Mouse (Mus musculus) heart, adult 9 months (tissue): ENCODE measurements around the gene Olfr533.
"Not testable (repeated sequence)": the region's sequence is repeated elsewhere in the genome, so short reads cannot be mapped to it uniquely, and the experiment has no call there.

Experiments
- DNase-seq, 2 experiments: peaks; one replicate each; pipeline ENCODE4 v3.0.0; 2022; ENCODE audit warnings: low spot score in 2 of 2

Gene Olfr533

GRCm38 (mm10) chr7:140463070-140463469 is at the start of gene Olfr533:
Gene Olfr533 (plus strand): TSS chr7:140463370.
- DNase-seq: not testable (repeated sequence)

DNA sequence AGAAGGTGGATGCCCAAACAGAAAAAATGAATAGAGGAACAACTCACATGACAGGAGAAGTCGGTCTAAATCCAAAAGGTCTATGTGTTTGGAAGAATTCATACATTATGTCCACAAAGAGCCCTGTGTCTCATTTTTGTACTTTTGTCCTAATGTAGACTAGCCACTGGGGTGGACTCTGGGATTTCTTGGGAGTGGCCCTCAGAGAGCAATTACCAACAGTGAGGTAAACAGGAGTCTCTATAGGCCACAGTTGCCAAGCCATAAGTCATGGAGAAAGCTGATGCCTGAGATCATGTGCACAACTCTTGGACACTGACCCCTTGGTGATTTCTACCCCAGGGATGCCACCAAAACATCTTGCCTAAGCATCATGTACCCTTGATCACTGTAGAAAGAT is 41.6 kb upstream of the Olfr533 start, which contains the start of gene Olfr532:
Olfr532 (minus strand) TSS at position 101 of the 400 bp plus-strand sequence.
- DNase-seq: no peak

DNA sequence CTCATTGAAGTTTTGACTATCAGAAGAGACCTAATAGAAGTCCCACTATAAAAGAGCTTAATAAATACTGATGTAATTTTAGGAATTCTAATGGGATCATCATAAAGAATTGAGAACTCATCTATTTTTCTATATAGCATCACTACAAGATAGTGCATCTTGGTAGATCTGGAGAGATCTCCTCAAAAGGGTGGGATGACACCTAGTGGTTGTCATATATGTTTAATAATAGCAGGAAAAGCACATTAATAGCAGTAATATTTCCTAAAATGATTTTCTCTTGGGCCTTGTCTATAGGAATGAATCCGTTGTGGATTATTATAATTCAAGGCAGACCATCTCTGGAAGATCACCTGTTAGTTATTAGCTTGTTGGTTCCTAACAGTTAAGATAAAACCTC is 20.0 kb upstream of the Olfr533 start:
- DNase-seq: no peak

DNA sequence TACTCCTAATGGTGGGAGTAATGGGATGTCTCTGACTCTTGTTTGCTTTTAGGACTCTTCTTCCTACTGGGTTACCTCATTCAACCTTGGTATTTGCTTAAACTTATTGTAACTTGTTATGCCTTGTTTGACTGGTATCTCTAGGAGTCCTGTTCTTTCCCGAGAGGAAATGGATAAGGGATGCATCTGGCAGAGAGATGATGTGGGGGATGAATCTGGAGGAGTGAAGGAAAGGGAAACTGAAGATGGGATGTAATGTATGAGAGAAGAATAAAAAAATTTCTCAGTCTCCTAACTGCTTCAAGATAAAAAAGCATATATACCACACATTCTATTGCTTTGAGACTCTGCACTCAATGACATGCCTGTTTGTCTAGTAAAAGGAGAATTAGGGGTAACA is 14.7 kb downstream of the Olfr533 start:
- DNase-seq: no peak

GRCm38 (mm10) chr7:140478733-140479132 is 15.6 kb downstream of the Olfr533 start:
- DNase-seq: no peak

- DNase-seq: no peak
Measured at GRCm38 (mm10) chr7:140483916-140484315, 20.7 kb downstream of the Olfr533 start, which contains the start of gene Olfr535. Gene Olfr535 (plus strand): TSS chr7:140484216.

GRCm38 (mm10) chr7:140488981-140489380 is 25.8 kb downstream of the Olfr533 start:
- DNase-seq: no peak

- DNase-seq: no peak
Measured at GRCm38 (mm10) chr7:140494231-140494630, 31.1 kb downstream of the Olfr533 start.

DNA sequence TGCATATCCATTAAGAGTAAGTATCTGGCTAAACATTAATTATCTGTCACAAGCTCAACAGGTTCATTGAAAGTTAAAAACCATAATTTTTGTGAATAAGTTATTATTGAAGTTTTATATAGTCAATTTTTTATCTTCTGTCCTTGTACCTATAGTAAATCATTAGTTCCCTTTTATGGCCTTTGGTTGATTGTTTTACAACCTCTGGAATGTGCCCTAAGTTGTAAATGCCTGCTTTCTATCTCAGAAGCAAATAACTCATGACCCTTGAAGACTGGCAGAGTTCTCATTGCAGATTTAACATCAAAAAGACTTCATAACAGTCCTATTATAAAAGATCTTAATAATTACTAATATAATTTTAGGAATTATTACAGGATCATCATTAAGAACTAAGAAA is 31.5 kb downstream of the Olfr533 start:
- no peak for DNase-seq

DNA sequence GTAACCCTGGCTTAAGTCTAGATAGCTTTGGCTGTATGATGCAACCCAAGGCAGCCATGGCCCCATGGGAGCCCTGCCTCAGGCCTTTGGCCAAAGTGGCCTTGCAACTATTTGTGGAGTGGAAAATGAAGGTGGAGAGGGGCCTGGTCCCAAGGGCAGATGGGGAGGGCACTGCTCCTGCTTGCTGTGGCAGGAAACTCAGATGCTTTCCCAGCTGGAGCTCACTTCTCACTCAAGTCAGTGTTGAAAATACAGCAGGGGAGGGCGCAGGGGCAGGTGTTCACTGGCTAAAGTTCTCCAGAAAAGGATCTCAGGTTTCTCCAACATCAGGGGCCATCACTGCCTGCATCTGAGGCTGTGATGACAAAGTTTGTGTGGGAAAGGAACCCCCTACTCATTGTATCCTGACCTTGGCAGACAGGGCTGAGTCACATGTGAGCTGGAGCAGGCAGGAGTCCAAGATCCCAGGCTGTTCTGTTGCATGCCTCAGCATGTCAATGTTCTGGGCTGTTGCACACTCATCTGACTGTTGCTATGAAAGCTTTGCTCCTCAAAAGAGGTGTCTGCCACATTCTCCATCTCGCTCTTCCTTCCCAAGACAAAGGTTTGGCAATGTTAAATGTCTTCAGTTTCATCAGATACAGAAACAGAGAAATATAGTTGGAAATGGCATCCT is 44.3 kb downstream of the Olfr533 start, which contains the start of gene Olfr536:
Olfr536 (minus strand) TSS at position 51 of the 676 bp plus-strand sequence.
- not testable (repeated sequence) for DNase-seq
